Mouse (Mus musculus) retina, embryonic 14.5 days (tissue): ENCODE measurements at regions not wholly inside any gene's neighbourhood (a gene's known extent, or its start where the extent isn't known, plus 50 kb on each side); places are given as distances from the start of the nearest gene placed in this dataset.

ENCODE experiments used
- DNase-seq: peaks from one replicate; pipeline ENCODE4 v3.0.0-alpha.2; 2015; ENCODE audit warnings: low spot score

- DNase-seq = no peak
These were observed 111.9 kb upstream of the Zbtb40 start for GRCm38 (mm10) chr4:137160526-137160925.

DNA sequence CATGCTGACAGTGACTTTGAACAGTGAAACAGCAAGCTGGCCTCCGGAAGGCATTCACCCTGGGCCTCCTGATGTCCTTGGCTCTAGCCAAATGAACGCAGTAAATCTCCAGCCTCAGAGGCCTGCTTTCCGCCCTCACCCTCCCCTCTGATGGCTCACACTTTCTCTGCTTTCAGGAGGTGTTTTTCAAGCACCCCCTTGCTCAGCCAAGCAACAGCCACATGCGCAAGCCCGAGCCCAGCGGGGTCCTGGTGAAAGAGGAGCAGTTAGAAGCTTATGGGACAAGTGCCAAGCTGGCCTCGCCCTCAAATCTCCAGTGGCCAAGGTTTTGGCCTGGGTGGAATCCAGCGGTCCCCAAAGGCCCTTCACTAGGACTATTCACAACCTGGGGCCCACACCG is 109.6 kb upstream of the Zbtb40 start:
- DNase-seq = no peak

- no peak for DNase-seq
These were observed 108.0 kb upstream of the Zbtb40 start for GRCm38 (mm10) chr4:137156441-137157105.

DNA sequence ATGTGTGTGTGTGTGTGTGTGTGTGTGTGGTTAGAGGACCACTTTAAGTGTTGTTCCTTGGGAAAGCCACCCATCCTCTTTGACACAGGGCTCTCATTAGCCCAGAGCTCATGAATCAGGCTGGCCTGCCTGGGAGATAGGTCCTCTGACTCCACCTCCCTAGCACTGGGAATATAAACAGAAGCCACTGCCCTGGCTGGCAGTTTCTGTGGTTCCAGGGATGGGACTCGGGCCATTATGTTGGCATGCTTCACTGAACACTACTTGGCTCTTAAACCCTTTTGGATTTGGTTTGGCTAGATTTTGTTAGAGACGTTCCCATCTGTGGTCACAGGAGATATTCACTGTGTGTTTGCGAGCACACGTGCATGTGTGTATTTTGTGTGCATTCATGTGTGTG is 100.2 kb upstream of the Zbtb40 start:
- DNase-seq = no peak

- DNase-seq = no peak
These were observed 99.2 kb upstream of the Zbtb40 start for GRCm38 (mm10) chr4:137147795-137148194.

- DNase-seq = no peak
These were observed 97.7 kb upstream of the Zbtb40 start for GRCm38 (mm10) chr4:137146326-137146725.

- DNase-seq = no peak
These were observed 93.7 kb upstream of the Zbtb40 start for GRCm38 (mm10) chr4:137142316-137142715.

- no peak for DNase-seq
These were observed 90.6 kb upstream of the Zbtb40 start for GRCm38 (mm10) chr4:137139051-137139705.

GRCm38 (mm10) chr4:137138127-137138526 is 89.5 kb upstream of the Zbtb40 start:
- no peak for DNase-seq

DNA sequence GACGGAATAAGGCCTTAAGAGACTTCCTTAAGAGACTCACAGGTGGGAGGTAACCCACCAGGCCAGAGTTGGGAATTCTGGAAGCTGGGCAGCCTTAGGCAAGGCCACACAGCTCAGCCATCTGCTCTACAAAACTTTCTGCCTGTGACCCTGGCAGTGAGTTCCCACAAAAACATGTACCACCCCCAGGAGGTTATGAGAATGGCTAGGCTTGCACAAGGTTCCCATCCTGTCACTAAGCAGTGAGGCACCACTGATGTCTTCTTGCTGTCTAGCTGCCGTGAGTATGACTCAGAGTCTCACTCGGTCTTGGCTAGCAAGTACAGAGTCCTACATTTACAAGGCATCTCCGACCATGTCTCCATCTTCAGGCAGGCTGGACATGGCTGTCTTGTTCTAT is 87.7 kb upstream of the Zbtb40 start:
- no peak for DNase-seq

- DNase-seq = no peak
These were observed 87.2 kb upstream of the Zbtb40 start for GRCm38 (mm10) chr4:137135792-137136191.

- DNase-seq = no peak
These were observed 86.0 kb upstream of the Zbtb40 start for GRCm38 (mm10) chr4:137134553-137134952.

DNA sequence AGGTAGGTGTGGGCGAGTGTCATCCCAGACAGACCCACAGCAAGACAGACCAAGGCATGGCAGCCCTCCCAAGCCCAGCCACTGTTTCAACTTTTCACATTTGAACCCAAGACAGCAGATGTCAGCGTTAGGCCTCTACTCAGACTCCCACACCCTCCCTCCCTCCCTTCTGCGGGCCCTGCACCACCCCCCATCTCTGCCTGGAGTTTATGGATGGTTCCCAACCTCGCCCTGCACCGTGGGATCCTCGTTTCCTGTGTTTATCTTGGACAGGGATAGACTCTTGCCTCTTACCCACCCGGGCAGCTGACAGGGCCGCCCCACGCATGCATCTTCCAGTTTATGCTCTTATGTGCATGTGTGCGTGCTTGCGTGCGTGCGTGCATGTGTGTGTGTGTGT is 85.2 kb upstream of the Zbtb40 start:
- no peak for DNase-seq

GRCm38 (mm10) chr4:137130619-137131212 is 82.1 kb upstream of the Zbtb40 start:
- no peak for DNase-seq

DNA sequence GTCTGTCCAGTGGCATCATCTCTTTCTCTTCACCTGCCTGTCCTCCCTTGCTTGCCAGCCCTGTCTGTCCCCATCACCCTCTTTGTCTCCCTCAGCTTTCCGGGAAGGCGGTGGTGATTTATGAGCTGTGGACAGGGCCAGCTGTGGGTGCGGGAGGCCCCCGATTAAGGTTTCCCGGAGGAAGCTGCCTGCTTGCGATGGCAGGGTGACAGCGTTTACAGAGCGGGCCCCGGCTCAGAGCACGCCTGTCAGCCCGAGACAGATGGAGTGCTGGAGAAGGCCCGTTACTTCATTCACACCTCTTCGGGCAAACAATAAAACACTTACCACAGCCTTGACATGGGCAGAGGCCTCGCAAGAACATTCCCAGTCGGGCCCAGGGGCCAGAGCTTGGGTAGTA is 79.6 kb upstream of the Zbtb40 start:
- no peak for DNase-seq

DNA sequence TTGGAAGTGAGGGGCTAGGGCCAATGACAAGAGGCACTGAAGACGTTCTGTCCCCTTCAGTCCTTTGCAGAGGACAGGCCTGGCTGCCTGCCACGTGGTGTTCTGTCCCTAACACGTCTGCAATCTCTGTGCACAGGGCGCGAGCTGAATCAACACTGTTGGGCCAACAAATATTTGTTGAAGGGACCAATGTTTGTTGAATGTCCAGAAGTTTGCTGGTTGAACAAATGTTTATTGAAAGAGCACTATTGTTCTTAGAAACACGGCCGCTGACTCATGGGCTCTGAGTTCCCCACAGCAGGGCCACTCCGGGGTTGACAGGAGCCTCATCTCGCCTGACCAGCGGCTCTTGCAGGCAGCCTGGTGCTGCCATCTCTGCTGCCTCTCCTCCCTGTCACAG is 73.1 kb upstream of the Zbtb40 start:
- no peak for DNase-seq

GRCm38 (mm10) chr4:137120597-137120996 is 72.0 kb upstream of the Zbtb40 start:
- no peak for DNase-seq

DNA sequence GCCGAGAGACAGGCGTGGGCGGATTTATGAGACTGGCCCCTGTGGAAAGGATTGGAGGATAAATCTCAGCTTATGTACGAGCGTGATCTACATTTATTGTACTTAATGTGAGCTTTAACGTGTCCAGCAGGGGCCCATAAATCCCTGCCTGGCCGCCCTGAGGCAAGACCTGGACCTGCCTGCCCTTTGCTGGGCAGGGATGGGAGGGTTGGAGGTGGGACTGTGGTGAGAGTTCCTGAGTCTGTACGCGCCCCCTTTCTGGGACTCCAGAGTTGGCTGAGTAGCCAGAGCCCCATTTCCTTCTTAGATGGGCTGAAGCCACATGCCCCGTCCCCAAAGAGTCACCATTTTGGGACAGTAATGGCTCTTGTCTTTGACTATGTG is 69.7 kb upstream of the Zbtb40 start:
- DNase-seq = no peak

GRCm38 (mm10) chr4:137117471-137118331 is 69.1 kb upstream of the Zbtb40 start:
- peak; percentile 84 for DNase-seq

GRCm38 (mm10) chr4:137115062-137115461 is 66.5 kb upstream of the Zbtb40 start:
- no peak for DNase-seq

DNA sequence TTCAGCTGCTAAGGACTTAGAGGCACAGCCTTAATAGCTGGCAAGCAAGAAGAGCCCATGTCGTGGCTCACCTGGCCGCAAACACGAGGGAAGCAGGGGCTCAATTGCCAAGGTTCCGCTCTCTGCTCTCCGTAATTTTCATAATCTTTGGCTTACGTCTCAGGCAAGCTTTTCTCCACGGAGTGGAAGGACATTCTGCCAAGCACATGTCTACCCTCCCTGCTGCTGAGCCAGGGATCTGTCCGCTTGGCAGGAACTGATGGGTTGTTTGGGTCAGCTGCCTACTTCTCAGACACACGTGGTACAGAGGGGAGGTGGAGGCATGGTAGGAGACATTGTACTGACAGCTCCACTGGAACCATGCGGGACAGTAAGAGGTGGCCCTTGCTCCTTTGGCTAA is 61.7 kb upstream of the Zbtb40 start:
- DNase-seq = no peak

GRCm38 (mm10) chr4:137104447-137105044 is 55.9 kb upstream of the Zbtb40 start:
- DNase-seq = no peak
